Mouse (Mus musculus) T-helper 1 cell (primary cell): Measurements from ENCODE around the gene Ggt1.

Experiments used
- in situ Hi-C: fragments of 300-600 bp; cut with MboI, MseI; formaldehyde crosslinking; loops from one replicate; pipeline ENCODE4 v1.15.1; 2025; ENCODE audit warnings: high pct_unique_total_duplicates

Ggt1 gene

GRCm38 (mm10) chr10:75571937-75572336 lies 10.5 kb downstream of the Ggt1 start:
- in situ Hi-C loops = no loop called here

GRCm38 (mm10) chr10:75573181-75573580 lies 11.8 kb downstream of the Ggt1 start:
- in situ Hi-C loops = no loop called here

- in situ Hi-C loops = no loop called here
Observed at GRCm38 (mm10) chr10:75573965-75574364, 12.6 kb downstream of the Ggt1 start.

GRCm38 (mm10) chr10:75579129-75579528 lies 17.7 kb downstream of the Ggt1 start:
- in situ Hi-C loops = no loop called here

- in situ Hi-C loops = loop anchor here (5.0 kb wide), 1 partner anchor 51 kb away; no protein-coding TSS in a partner anchor
Observed at GRCm38 (mm10) chr10:75585876-75586552, 24.6 kb downstream of the Ggt1 start.

- in situ Hi-C loops = loop anchor here (5.0 kb wide), 1 partner anchor 51 kb away; no protein-coding TSS in a partner anchor
Observed at GRCm38 (mm10) chr10:75586553-75586879, 25.1 kb downstream of the Ggt1 start.

- in situ Hi-C loops = loop anchor here (5.0 kb wide), 1 partner anchor 50 kb away; no protein-coding TSS in a partner anchor
Observed at GRCm38 (mm10) chr10:75587781-75588180, 26.4 kb downstream of the Ggt1 start.

GRCm38 (mm10) chr10:75588336-75588735 lies 26.9 kb downstream of the Ggt1 start:
- in situ Hi-C loops = loop anchor here (5.0 kb wide), 1 partner anchor 49 kb away; no protein-coding TSS in a partner anchor

GRCm38 (mm10) chr10:75589129-75589528 lies 27.7 kb downstream of the Ggt1 start, which contains the start of gene Ggt5:
Ggt5 (plus strand) TSS chr10:75589340.
- in situ Hi-C loops = loop anchor here (5.0 kb wide), 1 partner anchor 48 kb away; no protein-coding TSS in a partner anchor

GRCm38 (mm10) chr10:75589651-75590050 lies 28.2 kb downstream of the Ggt1 start:
- in situ Hi-C loops = loop anchor here (5.0 kb wide), 1 partner anchor 48 kb away; no protein-coding TSS in a partner anchor

GRCm38 (mm10) chr10:75591211-75591894 lies 29.9 kb downstream of the Ggt1 start:
- in situ Hi-C loops = no loop called here

GRCm38 (mm10) chr10:75592585-75592984 lies 31.2 kb downstream of the Ggt1 start:
- in situ Hi-C loops = no loop called here

GRCm38 (mm10) chr10:75595981-75596380 lies 34.6 kb downstream of the Ggt1 start:
- in situ Hi-C loops = no loop called here

GRCm38 (mm10) chr10:75600189-75600730 lies 38.9 kb downstream of the Ggt1 start:
- in situ Hi-C loops = no loop called here

- in situ Hi-C loops = no loop called here
Observed at GRCm38 (mm10) chr10:75605162-75605846, 43.9 kb downstream of the Ggt1 start.

GRCm38 (mm10) chr10:75607253-75607652 lies 45.8 kb downstream of the Ggt1 start:
- in situ Hi-C loops = no loop called here

- in situ Hi-C loops = no loop called here
Observed at GRCm38 (mm10) chr10:75608975-75609374, 47.6 kb downstream of the Ggt1 start.

GRCm38 (mm10) chr10:75610486-75610885 lies 49.1 kb downstream of the Ggt1 start:
- in situ Hi-C loops = no loop called here

- in situ Hi-C loops = no loop called here
Observed at GRCm38 (mm10) chr10:75616044-75616443, 54.6 kb downstream of the Ggt1 start.

- in situ Hi-C loops = no loop called here
Observed at GRCm38 (mm10) chr10:75620818-75621217, 59.4 kb downstream of the Ggt1 start.

GRCm38 (mm10) chr10:75625920-75626319 lies 64.5 kb downstream of the Ggt1 start:
- in situ Hi-C loops = no loop called here

GRCm38 (mm10) chr10:75626991-75627390 lies 65.6 kb downstream of the Ggt1 start:
- in situ Hi-C loops = no loop called here
